Mouse (Mus musculus): ENCODE measurements around the gene Gprc5c.
A peak's percentile ranks its signal among the peaks of the same experiment; 100 is the strongest.

- TF ChIP-seq POLR2A (IDR thresholded peaks at IDR 0.05; ENCODE audit: borderline replicate concordance, extremely low read depth, insufficient read depth, insufficient read length, poor library complexity, severe bottlenecking) = no peak
- peak; percentile 73 for TF ChIP-seq CTCF (IDR thresholded peaks at IDR 0.05; ENCODE audit: borderline replicate concordance, extremely low read depth, insufficient read depth, insufficient read length)
Observed at GRCm38 (mm10) chr11:114880589-114880988, 29.6 kb downstream of the Gprc5c start.
